Mouse (Mus musculus) liver, adult (tissue): ENCODE results near the gene Naa38.

Experiments used
- GATA4 ChIP-seq: IDR thresholded peaks from 2 replicates; pipeline ENCODE4 v1.6.1; 2014; ENCODE audit warnings: mild to moderate bottlenecking, low read length; ENCODE audit not compliant: insufficient replicate concordance

Gene Naa38

DNA sequence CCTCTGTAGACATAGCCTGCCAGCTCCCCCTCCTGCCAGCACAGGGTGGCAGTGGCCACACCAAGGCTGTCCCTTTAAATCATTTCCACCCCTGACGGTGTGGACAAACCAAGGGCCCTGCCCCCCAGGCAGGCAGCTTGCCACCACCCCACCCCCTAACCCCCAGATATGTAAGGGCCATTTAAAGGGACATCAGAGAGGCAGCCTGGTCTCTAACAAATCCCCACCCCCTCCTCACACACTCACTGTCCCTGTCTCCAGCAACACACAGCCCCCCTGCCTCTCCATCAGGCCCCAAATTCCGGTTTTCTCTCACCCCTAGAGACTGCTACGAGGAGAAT is 20.0 kb downstream of the Naa38 start:
- no peak for TF ChIP-seq GATA4

DNA sequence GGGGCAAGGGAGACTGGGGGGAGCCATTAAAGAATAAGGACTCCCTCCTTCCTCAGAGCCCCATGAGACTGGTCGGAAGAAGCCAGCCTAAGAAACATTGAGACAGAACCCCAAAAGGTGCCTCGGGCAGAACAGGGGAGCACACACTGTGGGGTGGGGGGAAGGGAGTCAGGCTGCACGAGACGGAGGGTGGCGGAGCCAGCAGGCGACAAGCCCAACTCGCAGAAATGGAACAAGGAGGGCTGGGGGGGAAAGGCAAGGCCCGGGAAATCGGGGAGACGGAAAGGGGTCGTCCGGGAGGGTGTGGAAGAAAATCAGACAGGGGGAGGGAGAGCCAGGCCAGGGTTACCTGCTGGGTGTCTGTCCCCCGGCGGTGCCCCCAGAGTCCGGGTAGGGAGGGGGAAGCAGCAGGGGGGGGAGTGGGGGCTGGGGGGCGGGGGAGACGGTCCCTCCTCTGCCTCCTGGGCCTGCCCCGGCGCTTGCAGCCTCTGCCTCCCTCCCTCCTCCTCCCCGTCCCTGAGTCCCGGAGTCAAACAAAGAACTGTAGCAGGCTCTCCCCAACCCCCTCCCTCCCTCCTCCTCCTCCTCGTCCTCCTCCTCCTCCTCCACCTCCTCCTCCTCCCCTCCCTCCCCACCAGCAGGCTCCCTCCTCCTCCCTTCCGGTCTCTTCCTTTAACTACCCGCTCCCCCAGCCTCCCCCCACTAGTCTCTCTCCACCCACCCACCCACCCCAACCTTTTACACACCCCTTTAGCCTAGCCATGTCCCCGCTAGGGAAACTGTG is 20.6 kb downstream of the Naa38 start:
- no peak for TF ChIP-seq GATA4

DNA sequence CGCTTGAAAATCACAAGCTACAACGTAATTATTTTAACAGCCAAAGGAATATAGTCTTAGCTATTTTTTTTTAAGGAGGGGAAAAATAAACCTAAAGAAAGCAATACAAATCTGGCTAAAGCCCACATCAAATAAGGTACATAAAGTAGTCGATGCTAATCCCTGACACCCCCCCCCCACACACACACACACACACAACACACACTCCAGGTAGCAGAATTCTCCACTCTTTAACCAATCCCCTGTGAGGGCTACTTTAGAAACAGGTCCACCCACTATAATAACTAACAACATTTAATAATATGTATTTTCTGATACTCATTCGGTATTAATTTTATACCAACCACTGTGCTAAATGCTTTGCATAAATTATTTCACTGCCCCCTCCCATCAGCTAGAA is 21.2 kb downstream of the Naa38 start:
- TF ChIP-seq GATA4, result no peak

DNA sequence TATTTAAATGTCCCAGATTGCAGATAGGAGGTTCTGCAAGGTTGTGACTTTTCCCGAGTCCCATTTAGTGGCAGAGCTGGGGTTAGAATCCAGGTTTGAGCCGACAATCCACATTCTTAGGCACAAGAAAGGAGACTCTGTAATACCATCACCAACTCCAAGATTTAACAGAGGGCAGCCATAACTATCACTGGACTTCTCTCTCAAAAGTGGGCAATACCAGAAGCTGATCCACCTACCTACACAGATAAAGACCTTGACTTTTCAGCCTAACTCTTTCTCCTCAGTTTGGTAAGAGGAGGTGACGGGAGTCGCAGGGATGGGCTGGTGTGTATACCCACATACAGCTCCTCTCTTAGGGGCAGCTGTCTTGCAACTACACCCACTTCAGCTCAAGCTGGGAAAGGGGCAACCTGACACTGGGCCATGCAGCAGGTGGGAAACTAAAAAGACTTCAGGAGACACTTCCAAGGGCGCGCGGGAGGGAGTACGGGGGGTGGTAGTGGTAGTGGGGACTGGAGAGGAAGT is 21.7 kb downstream of the Naa38 start:
- TF ChIP-seq GATA4, result no peak

DNA sequence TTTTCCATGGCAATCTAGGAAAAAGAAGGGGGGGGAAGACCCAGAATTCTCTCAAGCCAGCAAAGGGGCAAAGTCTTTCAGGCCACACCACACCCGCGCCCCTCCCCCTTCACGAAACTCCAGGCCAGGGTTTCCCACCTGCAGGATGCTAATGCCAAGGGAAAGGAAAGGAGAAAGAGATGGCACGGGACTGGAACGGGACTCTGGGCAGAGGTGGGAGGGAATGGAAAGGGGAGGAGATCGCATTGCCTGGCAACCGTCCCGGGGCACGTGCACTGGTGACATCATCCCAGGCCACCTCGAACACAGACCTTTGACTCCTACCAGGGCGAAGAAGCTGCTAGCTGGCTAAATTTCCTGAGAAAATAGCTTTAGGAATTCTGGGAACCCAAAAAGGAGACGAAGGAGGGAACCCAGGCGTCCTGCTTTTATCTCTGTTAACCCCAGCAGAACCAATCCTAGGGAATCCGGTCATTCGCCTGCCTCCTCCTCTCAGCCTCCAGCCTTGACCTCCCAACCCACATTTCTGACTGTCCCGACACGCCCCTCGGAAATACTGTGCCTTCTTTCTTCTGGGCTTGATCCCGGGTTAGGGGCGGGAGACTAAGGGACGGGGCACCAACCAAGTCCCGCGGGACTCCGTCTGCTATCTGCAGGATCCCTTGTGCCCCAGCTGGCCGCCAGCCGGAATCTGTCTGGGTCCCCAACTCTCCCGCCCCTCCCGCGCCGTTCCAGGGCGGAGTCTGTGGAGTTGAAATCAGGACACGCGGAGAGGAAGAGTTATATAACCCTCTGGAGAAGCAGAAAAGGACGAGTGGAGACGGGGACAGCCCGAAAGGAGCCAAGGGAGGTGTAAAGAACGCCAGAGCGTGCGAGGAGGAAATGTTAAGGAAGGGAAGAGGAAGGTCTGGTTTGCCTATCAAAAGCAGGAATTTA is 22.4 kb downstream of the Naa38 start:
- peak; percentile 84; the same call in 1 of the 2 replicates for TF ChIP-seq GATA4

DNA sequence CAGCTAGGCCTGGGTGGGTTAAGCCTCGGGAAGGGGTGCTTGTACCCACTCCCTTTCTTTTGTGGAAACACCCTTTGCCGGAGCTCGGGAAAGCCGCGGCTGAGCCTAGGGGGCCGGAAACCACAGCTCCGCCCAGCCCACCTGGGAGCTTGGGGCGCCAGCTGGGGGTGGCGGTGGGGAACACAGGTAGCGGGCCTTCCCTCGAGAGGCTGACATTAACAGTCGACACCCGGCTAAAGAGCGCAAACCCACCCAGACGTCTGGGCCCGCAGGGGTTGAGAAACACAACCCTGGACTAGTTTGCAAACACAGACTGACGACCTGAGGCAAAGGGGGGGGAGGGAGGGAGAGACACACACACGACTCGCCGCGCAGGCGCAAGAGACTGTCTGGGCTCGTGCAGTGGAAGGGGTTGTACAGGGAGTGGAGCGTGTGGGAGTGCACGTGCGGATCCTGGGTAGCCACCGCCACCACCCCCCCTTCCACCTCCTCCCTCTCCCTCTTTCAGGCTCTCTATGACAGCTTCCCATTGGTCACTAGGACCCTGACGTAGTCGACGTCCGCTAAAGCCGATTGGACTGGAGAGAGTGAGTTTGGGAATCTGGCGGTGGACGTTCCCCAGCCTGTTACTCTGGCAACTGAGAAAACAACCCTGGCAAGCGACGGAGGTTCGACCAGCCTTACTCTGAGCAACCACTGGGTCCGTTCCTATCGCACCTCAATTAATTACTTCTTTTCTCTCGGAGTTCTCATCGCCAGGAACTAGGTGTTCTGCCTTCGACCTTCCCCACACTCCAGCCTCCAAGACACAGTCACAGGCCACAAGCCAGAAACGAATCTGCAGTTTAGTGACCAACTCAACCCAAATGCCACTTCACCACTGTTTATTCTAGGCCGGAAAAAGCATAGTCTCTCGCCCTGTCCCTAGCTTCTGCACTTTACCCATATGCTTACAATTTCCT is 23.5 kb downstream of the Naa38 start:
- TF ChIP-seq GATA4, result no peak

DNA sequence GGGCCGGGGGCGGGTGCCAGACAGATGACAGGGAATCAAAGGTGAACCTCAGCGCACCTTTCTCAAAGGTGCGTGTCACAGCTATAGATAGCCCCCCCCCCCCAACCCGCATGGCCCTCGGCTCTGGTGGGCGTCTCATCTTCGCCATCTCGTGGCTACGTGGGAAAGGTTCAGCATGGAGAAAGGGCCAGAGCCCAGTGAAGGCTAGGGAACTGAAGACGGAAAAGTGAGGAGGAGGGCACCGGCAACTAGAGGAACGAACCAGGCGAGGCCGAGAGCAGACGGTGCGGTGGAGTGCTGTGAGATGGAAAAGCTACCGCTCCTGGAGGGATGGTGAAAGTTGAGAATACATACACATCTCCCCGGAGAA is 24.1 kb downstream of the Naa38 start:
- TF ChIP-seq GATA4, result no peak

DNA sequence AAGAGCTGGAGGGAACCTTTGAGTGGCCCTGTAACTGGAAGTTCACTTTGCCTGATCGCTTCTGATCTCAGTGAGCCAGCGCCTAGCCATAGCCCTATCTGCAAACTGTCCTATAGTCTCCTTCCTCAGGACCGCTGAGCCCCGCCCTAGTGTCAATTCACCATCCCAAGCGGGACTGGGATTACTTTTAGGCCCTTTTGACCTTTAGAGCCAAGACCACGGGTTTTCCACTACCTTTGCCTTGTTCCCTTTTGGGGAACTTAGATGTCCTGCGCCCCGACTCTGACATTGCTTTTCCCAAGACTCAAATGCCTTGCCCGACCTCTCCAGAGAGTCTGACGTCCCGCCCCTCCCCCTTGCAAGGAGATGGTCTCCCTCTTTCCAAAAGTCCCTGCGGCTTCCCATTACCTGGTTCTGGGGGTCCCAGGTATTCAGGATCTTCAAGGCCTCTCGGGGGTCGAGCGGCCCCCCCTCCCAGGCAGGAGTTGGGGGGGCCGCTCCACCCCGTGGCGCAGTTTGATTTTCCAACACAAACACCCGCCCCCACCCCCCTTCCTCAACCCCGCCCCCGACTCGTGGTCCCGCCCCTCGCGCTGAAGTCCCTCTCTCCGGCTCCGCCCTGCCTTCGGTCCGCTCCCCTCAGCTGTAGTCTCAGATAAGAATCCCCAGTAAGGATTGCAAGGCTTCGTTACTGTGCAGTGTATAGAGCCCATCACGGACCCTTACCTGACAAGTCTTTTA is 24.7 kb downstream of the Naa38 start:
- TF ChIP-seq GATA4, result no peak

DNA sequence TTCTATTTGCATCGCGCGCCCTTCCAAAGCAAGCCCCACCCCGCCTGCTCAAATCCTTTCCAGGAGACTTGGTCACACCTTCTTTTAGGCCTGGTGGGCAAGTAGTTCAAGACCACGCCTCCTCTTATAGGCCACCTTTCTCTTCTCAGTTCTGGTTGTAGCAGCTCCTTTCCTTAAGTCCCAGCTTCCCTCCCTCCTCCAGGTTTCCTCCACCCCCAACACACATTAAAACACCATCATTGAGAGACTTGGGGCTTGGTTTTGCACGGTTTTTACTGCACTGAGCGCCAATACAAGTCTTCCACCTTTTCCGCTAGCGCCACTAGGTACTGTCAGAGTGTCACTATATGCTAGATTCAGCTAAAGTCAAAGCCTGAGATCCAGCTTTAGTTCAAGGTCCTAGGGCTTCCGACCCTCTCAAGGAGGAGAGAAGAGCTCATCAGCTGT is 25.3 kb downstream of the Naa38 start:
- no peak for TF ChIP-seq GATA4

DNA sequence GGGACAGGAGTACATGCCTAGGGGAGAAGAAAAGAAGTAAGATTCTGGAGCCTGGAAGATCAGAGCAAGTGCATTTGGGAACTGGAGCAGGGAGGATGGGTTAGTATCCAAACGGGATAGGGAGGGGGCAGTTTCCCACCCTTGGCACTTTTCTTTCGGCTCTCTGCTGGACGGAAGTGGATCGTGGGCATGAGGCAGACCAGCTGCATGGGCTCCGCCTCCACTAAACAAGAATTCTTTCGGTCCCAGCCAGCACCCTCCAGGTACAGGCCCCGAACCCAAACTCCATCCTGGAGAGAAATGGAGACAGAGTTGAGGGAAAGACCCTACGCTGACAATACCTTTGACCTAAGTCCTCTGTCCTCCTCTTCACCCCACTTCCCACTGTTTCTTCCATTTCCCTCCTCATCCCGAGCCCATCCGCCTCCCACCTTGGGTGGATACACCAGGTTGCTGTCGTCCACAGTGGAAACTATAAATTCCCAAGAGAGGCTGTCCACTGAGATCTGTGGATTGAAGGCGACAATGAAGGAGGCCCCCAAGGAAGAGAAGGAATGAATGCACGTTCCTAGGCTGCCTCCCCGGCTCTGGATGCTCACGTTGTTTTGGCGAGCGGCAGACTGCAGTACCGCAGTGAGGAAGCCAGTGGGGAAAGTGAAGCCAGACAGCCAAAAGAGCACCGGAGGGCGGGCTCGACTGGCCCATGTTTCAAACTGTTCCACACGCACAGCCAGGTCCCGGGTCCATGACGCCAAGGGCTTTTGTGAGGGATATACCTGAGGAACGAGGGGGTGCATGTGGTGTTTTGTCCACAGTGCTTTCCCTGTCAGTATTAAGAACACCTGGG is 26.1 kb downstream of the Naa38 start:
- TF ChIP-seq GATA4, result no peak

DNA sequence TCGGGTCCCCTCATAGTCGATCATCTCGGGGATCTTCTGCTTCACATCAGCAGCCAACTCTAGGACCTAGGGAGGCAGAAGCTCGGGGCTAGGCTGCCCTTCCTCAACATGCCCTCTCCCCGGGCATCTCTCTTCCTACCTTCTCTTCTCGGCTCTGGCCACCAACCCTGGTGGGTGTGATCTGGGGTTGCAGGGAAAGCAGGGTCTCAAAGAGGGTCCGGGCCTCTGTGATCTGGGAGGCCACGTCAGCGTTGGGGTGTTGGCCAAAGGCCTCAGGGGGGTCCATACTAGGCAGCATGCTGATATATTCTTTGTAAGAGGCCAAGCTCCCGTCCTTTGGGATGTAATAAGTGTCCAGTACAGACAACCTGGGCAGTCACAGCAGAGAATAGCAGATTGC is 27.6 kb downstream of the Naa38 start:
- TF ChIP-seq GATA4, result no peak

DNA sequence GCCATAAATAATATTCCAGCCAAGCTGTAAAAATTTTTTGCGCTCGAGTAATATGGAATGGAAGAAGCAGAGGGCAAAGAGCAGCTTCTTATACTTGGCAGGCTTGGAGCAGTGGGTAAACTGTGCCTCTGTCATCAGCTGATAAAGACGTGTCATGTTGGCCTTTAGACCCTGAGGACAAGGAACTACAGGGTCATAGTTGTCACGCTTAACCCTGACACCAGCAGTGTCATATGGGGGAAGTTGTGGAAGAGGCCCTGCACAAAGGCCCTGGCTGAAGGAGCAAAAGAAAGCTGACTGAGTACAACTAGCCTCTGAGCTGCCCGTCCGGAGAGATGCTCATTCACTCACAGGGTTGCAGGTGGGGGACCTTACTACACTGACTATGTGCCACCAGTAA is 28.6 kb downstream of the Naa38 start:
- no peak for TF ChIP-seq GATA4

DNA sequence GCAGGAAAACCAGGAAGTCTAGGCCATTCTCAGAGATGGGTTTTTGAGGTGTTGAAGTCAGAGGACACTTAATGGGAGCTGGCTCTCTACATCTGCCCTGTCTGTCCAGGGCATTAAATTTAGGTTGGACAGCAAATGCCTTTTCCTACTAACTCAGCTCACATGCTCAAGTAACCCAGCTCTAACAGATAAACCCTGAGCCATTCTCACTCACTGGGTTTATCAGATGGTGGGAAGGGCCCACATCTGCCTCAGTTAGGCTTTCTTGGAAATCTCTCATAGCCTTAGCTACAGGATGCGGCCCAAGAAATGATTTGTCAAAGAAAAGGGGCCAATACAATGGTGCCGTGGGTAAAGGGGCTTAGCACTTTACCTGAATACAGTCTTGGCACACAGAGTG is 31.0 kb downstream of the Naa38 start:
- no peak for TF ChIP-seq GATA4
